Mouse (Mus musculus) c-Kit-negative CD71-positive TER-119-positive erythroid progenitor cells, embryonic 14.5 days (primary cell): Measurements from ENCODE around the gene Crtac1.

ENCODE experiments used
- DNase-seq: peaks from one replicate; pipeline ENCODE4 v3.0.0-alpha.2; 2013; ENCODE audit warnings: low read depth, low spot score

The Crtac1 gene

DNA sequence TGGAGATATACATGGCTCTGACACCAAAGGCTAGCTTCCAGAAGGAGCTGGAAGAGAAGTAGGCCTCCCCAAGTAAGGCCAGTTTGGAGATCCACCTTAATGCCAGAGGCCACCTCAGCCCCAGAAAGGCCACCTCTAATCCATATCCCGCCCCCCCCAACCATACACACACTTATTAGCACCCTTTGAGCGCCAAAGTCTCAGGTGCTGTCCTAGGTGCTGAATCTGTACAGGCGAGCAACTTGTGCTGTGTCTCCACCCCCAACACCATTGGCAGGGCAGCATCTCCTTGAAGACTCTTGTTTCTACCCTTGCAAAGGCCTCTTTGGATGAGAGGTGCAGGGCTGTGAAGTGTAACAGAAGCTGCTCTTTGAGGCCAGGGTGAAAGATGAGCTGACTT, 6.4 kb downstream of the Crtac1 start:
- DNase-seq, result no peak

DNA sequence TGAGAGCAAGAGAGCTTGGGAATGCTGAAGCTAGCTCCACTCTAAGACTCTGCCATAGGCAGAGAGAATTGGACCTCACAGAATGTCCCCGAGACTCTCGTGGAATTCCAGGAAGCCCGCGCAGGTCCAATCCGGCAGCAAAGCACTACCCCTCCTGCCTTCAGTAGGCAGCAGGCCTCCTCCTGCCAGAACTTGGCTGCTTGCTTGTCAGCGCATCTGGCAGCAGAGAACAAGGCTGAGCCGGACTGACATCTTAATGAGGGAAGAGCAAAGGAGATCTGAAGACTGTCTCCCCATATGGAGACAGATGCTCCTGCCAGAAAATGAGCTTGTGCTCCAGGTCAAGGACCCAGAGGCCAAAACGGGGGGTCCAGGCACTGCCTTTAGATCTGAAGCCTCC, 16.5 kb downstream of the Crtac1 start:
- no peak for DNase-seq

DNA sequence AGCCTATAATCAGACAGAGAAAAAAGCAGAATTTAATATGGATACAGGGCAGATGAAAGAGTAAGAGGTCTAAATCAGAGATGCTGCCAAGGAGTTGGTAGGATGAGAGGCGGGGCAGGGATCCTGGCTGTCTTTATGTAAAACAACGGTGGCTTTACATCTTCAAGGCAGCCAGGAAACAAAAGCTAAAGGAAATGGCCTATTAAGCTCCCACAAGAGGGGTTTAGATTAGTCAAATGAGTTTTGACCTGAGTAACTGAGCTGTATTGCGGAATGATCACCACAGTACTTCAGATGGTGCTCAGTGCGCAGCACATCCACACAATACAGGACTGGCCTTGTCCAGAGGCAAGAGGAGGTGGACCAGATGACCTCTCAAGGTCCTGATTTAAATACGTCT, 21.7 kb downstream of the Crtac1 start:
- DNase-seq, result no peak

DNA sequence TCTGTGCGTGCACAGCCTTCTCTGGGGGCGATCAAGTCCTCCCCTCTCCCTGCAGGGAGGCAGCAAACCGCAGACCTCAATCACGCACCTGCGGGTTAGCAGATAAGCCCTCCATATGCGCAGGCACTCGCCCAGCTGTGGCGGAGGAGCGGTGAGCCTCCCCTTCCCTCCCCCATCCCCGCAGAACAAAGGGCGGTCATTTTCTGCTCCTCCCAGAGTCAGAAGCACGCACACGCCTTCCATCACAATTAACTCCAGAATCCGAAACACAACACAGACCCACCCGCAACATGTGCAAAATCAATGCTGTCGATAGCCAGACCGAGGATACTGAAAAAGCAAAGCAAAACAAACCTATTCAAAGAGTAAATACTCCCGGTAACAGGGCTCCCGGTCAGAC, 22.4 kb downstream of the Crtac1 start:
- DNase-seq, result no peak

DNA sequence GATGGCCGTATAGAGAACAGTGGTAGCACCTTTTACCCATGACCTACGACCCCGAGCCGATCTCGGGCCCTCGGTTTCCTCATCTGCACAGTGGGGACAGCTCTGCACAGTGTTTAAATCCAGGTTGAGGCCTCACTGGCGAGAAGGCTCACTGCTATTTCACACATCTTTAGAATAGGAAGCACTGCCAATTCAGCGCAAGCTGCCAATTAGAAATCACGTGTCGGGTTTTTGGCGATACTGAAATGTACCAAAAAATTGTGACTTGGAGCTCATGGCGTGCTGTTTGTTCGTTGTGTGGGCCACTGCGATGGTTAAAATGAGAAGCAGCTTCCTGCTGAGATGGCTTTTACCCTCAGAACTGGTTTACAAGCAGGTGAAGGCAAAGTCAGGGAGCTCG, 27.2 kb downstream of the Crtac1 start:
- DNase-seq, result no peak

DNA sequence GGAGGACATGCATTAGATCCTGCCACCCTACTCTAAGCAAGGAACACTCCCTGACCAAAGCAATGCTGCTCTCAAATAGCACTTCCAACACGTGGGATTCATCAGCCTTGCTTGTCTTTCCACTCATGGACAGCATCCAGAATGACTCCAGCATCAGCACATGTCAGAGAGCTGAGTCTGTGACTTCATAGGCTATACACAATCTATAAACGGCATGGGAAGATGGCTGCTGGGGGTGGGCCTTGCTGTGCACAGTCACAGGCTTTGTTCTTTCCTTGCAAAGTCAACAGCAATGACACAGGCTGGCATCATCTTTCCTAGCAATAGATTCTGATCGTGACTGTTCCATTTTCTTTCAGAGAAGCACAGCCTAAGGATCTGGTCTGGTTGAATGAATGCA, 31.6 kb downstream of the Crtac1 start:
- no peak for DNase-seq

DNA sequence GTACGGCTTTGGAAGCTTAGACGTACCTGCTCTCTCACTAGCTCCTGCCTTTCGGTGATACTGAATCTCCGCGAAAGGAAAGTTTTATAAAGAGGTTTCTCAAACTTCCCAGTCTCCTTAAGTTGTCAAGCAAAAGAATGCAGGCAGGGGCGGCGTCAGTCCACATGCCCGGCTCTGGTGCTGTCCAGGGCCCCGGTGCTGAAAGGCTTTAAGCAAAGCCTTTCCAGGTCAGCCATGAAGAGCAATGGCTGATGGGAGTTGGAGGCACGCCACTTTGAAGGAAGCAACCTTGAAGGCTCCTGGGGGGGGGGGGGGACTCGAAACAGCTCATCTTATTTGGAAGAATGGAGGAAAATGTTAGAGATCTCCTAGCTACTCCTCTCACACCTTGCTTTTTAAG, 34.3 kb downstream of the Crtac1 start:
- no peak for DNase-seq

DNA sequence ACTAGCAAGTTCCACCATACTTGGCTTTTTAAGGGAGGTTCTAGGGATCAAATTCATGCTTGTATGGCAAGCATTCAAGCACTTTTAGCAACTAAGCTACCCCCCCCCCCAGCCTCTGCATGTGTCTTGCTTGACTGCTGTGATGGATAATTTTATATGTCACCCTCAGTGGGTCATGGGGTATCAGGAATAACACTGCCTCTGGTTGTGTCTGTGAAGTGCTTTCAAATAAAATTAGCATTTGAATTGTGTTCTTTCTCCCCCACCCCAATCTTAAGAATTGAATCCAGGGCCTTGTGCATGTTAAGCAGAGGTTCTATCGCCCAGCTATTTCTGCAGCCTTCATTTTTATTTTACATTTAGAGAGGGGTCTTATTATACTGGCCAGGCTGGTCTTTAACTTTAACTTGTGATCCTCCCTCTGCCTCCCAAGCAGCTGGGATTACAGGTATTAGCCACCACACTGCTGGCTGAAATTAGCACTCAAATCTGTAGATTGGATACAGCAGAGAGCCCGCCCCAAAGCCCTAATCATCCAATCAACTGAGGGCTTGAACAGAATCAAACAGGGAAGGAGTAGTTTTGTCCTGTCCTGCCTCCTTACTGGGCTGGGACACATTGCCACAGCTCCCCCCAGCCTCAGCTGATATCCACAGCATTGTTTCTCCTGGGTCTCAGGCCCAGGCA, 36.6 kb downstream of the Crtac1 start:
- DNase-seq, result no peak

DNA sequence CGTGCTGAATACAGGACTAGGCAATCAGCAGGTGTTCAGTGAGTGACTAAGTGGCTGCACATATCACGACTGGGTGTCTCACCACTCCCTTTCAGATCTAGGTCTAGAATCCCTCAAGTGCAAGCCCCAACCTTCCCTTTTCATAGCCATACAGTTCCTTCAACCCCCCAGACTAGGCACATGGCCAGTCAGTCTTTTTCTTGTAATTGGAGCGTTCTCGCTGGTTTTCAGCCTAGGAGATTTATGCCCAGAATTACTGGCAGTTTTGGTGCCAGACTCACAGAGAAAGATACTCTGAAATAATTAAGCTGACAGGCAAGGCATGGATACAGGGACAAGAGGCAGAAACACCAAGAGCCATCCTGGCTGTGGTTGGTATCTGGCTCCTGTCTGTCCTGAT, 37.7 kb downstream of the Crtac1 start:
- DNase-seq, result no peak

DNA sequence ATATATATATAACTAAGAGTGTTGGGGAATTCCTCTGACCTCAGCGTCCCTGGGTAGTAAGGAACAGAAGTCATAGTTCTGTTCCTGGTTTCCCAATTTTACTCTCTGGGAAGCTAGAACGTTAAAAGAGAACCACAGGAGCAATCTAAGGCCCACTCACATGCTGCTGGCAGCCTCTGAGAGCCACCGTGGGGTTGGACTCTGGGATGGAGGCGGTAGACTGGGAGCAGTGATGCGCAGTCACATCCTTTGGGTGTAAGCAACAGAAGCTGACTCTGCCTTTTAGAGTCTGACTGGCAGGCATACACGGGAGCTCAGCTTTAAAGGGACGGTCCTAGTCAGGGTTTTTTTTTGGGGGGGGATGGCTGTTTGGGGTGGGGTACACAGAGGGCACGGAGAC, 39.5 kb downstream of the Crtac1 start:
- DNase-seq, result no peak

DNA sequence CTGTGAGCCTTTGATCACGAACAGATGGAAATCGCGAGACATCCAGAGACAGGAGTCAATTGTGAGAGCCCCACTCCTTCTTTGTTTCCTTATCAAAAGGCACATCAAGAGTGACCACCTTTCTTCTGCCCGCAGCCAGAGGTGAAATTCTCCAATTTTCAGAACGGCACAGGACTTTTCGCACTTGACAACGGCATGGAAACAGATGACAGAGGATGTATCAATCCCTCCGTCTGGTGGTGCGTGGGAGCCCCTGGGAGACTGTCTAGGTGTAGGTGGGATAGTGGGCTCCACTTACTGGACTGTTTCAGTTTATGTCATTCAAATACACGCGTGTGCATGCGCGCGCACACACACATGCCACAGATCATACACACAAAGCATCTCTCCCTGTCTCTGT, 42.0 kb downstream of the Crtac1 start:
- DNase-seq, result no peak

DNA sequence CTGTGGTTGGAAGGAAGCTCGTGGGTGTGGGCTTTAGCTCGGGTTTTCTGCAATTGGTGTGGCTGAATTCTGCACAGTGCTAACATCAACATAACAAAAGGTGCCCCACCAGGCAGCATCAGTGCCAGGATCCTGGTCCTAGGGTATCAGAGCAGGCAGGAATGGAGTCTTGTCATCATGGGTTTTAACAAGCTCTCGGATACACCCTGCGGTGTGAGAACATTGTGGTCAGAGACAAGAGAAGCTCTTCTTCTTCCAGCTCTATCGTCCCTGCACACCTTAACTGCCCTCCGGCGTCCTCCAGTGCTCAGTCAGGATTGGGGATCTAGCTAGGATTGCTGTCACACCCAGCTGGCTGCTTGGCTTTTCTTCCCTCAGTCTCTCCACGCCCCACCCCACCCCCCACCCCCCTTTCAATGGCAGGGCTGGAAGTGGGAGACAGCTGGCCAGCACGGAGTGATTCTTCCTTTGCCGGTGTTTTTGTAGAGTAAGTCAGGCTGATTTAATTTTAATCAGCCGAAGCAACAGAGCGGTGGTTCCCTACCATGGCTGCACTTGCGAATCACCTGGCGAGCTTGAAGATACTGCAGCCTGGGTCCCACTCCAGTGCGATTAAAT, 46.5 kb downstream of the Crtac1 start:
- no peak for DNase-seq

DNA sequence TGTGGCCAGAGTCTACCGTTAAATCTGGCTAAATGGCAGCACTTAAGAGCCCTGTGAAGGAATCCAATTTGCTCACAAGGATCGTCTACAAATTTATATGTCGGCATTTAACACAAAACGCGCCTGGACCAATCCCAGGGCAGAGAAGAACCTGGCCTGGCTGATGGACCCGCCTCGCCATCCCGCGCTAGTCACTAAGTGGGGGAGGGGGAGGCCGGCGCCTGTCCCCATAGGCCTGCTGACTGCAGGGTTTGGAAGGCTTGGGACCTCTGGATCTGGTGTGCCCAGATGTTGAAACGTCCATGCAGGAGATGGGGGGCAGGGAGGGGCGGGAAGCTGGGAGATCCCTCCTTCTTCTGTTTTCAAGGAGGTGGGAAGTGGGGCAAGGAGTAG, 50.6 kb downstream of the Crtac1 start:
- no peak for DNase-seq

DNA sequence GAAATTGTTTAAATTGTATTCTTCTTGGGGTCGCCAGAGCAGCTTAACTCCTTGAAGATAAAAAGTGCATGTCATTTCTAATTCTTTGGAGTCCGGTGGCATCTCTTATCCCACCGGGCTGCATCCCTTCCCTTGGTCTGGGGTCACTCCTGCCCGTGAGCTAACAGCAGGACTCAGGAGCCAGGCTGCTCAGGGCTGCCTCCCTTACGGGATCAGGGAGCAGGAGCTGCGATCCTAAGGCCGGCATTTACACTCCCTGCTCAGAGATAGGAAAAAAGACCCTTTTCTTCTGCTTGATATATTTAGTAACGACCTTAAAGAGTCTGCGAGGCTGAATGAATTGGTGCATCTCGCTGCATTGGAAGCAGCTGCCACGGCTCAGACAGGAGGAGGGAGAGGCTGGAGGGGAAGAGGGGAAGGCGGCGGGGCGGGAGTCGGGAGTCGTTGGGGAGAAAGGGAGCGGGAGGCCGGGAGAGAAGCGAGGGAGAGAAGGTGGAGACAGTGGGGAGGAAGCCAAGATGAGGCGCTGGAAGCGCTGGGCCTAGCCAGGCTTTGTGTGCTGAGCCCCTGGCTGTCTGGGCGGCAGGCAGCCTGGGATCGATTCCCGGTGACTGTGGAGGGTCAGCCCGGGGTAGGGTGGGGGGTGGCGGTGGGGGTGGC, 51.1 kb downstream of the Crtac1 start:
- DNase-seq, result no peak

DNA sequence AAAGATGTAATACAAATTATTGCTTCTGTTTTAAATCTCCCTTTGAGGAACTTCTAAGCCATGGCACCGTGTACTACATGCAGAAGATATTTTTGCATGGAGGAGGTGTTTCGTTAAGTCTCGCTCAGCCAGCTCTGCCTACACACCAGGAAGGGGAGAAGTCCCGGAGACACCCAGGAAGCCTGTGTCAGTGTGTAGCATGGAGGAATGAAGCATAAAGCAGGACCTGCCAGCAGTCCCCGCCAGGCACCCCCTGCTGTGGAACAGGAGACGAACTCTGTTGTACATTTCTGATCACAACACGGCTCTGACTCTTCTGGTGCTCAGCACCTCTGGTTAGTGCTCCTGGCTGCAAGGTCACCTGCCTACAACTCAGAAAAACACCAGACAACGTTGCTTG, 51.8 kb downstream of the Crtac1 start:
- no peak for DNase-seq

DNA sequence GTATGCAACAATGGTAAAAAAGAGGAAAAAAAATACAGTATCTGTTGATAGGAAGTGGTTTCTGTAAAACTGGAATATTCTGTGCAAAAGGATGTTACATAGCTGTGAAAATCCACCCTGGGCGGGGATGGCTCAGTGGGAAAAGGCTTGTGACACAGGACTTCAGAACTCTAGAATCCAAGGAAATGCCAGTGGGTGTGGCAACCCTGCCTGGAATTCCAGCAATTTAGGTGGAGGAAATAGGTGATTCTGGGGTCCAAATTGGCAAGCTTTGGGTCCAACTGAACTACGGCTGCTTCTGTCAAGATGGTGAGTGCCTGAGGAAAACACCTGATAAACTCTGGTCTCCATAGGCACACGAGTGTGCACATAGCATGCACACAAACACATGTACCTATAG, 54.4 kb downstream of the Crtac1 start:
- DNase-seq, result no peak

DNA sequence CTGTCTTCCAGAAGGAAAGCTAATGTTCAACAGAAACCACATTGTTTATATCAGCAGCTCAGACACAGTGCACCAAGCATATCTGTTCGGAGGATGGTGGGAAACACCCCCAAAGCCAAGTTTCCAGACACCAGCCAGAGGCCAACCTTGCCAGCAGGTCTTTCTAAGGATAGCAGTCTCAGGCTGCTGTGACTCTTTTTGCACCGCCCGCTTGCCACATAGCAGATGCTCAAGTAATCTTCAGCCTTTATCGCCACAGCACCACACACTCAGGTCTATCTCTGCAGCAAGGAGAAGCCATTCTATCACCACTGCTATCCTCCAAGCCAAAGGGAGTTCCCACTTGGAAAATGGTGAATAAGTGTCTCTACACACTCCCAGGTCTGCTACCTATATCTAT, 68.0 kb downstream of the Crtac1 start:
- DNase-seq, result no peak

DNA sequence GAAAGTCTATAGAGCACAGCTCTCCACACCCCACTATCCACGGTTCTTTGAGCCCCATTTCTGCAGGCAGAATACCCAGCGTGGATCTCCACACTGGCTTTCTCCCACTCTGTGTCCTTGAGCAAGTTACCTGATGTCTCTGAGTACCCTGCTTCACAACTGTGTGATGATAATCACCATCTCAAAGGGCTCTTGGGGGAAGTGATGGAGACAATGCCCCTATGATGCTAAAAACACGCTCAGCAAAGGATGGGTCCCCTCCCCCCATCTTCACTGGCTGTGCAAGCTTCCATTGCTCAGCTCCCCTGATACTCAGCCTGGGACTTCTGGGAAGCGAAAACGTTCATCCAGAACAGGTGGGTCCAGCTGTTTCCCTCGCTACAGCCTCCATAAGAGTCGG, 73.2 kb downstream of the Crtac1 start:
- no peak for DNase-seq

DNA sequence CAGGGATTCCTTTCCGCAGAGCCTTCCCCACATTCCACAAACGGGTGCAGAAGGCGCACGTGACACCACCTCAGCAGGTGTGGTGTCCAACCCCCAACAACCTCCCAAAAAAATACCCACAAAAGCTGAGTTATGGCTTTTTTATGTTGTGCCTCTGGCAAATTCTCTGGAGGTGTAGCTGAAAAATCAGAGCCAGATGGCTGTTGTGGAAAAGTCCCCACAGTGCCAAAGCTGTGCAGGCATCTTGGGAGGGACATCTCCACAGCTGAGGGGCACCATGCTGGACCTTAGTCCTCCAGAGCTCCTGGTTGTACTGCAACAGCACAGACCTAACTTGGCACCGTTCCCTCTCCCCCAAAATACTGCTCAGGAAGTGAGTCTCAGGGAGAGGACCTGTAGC, 74.7 kb downstream of the Crtac1 start:
- DNase-seq, result no peak

DNA sequence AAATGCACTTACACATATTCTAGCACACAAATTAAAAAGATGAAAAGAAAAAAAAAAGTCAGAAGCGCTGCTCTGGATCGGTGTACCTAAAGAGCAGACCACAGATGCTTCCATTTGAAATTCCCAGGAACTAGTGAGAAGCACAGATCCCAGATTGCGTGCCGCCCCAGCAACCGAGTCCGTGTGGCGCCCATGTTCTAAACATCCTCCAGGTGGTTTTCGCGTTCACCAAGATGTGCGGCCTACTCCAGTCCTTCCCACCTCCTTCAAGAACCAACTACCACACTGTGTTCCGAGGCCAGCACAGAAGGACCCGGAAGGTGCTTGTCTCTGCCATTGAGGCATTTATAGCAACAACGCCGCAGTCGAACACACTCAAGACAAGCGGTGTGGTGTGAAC, 76.1 kb downstream of the Crtac1 start:
- no peak for DNase-seq

DNA sequence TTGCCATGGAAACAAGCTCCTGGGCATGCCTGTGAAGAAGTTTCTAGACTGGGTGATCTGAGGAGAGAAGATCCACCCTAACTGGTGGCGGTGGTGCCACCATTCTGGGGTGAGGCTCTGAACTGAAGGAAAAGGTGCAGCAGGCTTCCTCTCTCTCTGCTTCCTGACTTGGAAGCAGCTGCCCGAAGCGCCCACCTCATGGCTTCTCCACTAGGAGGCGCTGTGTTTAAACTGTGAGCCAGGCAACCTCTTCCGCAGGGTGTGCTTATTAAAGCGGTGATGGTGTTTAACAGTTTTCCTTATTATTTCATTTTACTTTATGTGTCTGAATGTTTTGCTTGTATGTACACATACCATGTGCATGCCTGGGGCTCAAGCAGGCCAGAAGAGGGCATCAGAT, 90.4 kb downstream of the Crtac1 start:
- DNase-seq, result peak; percentile 2

DNA sequence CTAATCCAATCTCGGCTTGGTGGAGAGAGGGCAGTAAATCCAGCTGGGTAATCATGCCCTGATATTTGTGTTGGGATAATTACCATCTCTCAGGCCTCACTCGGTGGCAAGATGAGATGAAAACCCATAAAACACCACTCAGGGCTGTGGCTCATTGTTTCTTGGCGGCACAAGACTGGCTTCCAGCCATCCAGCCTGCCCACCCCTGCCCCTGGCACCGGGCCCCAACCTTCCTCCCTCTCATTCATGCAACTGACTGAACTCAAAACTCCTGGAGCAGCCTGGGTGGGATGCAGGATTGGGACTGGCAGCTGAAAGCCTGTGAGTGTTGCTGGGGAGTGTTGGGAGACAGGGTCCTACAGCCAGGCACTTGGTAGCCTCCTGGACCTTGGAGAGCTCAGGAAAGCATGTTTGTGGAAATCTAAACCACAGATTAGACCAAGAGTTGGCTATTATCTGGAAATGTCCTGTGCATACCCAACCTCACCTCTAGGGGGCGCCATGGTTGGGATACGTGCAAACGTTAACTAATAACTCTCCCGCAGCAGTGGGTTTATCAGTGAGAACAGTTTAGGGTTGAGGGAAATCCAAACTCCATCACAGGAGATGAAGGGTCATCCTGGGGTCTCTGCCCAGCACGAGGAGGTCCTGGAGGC, 99.4 kb downstream of the Crtac1 start:
- no peak for DNase-seq

DNA sequence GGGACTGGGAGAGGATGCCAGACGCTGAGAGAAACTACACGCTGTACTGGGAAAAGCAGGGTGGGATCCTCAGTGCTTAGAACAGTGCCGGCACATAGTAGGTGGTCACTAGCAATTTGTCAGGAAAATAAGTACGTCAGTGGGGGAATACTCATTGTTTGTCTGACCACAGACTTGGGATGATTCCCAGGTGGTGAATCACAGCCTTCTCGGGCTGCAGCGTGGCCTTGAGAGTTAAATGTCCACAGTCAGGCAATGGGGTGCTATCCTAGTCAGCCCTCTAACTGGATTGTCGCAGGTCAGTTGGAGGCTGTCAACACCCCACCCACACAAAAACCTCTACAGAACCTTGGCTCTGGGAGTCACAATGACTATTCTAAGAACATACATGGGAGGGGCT, 100.1 kb downstream of the Crtac1 start:
- no peak for DNase-seq
